Mouse (Mus musculus) brown adipose tissue, adult 24 weeks (tissue): ENCODE measurements around the gene Stpg1. TPM values are rescaled to one million over a fixed set of nuclear protein-coding genes. Genes with fewer than 3 reads are reported as not detected.

Source experiments
- H3K27ac ChIP-seq: fragments of 200-500 bp; replicated peaks from 2 replicates; pipeline ENCODE4 v1.5.1; 2012; ENCODE audit warnings: low read depth, mild to moderate bottlenecking, low read length
- H3K4me1 ChIP-seq: fragments of 200-500 bp; 2 replicates; pipeline ENCODE4 v1.6.1; 2012; ENCODE audit warnings: low read length, mixed read lengths; ENCODE audit not compliant: control insufficient read depth, insufficient read depth, insufficient read length
- H3K4me3 ChIP-seq: fragments of 200-500 bp; 2 replicates; pipeline ENCODE4 v1.5.1; 2012; ENCODE audit warnings: low read depth, mild to moderate bottlenecking, low read length, moderate library complexity; ENCODE audit not compliant: insufficient read depth
- polyA plus RNA-seq: library from polyadenylated mRNA; stranded (reverse); fragments of >200 nt; gene quantifications from 2 replicates; pipeline ENCODE4 v1.2.4, GENCODE M21; 2012; ENCODE audit not compliant: missing spikeins, insufficient read depth, insufficient read length

The Stpg1 gene
- polyA plus RNA-seq, 1 experiment: 0.52 TPM

- no peaks in the 10 kb centered on the region for H3K4me1 ChIP-seq
- H3K27ac ChIP-seq: no peak overlapping the region
- H3K4me3 ChIP-seq: no peak overlapping the region
Measured at GRCm38 (mm10) chr4:135531236-135531635, 36.6 kb downstream of the Stpg1 start.

- no peak overlapping the region for H3K4me3 ChIP-seq
- H3K4me1 ChIP-seq: no peaks in the 10 kb centered on the region
Measured at GRCm38 (mm10) chr4:135531771-135532613, 37.4 kb downstream of the Stpg1 start.

GRCm38 (mm10) chr4:135533001-135533400, 38.4 kb downstream of the Stpg1 start:
- H3K4me3 ChIP-seq: no peak overlapping the region
- H3K4me1 ChIP-seq: no peaks in the 10 kb centered on the region
- no peak overlapping the region for H3K27ac ChIP-seq

More at GRCm38 (mm10) chr4:135531771-135532613, 37.4 kb downstream of the Stpg1 start:
- no peak overlapping the region for H3K27ac ChIP-seq

GRCm38 (mm10) chr4:135535021-135535420, 40.4 kb downstream of the Stpg1 start:
- H3K4me3 ChIP-seq: no peak overlapping the region
- H3K4me1 ChIP-seq: no peaks in the 10 kb centered on the region
- H3K27ac ChIP-seq: no peak overlapping the region

- no peak overlapping the region for H3K27ac ChIP-seq
Measured at GRCm38 (mm10) chr4:135539056-135539455, 44.5 kb downstream of the Stpg1 start.

GRCm38 (mm10) chr4:135540057-135540456, 45.5 kb downstream of the Stpg1 start:
- no peak overlapping the region for H3K27ac ChIP-seq
- H3K4me1 ChIP-seq: no peaks in the 10 kb centered on the region
- H3K4me3 ChIP-seq: no peak overlapping the region

More at GRCm38 (mm10) chr4:135539056-135539455, 44.5 kb downstream of the Stpg1 start:
- Histone ChIP-seq H3K4me3 (no peak overlapping the region), H3K4me1 (no peaks in the 10 kb centered on the region)

GRCm38 (mm10) chr4:135544284-135544683, 49.7 kb downstream of the Stpg1 start:
- Histone ChIP-seq H3K4me1 (peaks cover 11% of the 10 kb centered on the region), H3K4me3 (no peak overlapping the region), H3K27ac (no peak overlapping the region)

- peak overlapping the region; percentile 50 for H3K4me3 ChIP-seq
- H3K27ac ChIP-seq: no peak overlapping the region
- peaks cover 11% of the 10 kb centered on the region for H3K4me1 ChIP-seq
Measured at GRCm38 (mm10) chr4:135545080-135545511, 50.5 kb downstream of the Stpg1 start.

- H3K4me1 ChIP-seq: peaks cover 11% of the 10 kb centered on the region
- H3K4me3 ChIP-seq: no peak overlapping the region
- no peak overlapping the region for H3K27ac ChIP-seq
Measured at GRCm38 (mm10) chr4:135546008-135546407, 51.4 kb downstream of the Stpg1 start.

GRCm38 (mm10) chr4:135546793-135547192, 52.2 kb downstream of the Stpg1 start:
- no peak overlapping the region for H3K27ac ChIP-seq
- peaks cover 11% of the 10 kb centered on the region for H3K4me1 ChIP-seq
- no peak overlapping the region for H3K4me3 ChIP-seq

GRCm38 (mm10) chr4:135547551-135547950, 53.0 kb downstream of the Stpg1 start:
- H3K27ac ChIP-seq: no peak overlapping the region; the same call in 1 of the 2 replicates
- H3K4me1 ChIP-seq: peaks cover 11% of the 10 kb centered on the region
- H3K4me3 ChIP-seq: no peak overlapping the region

- no peak overlapping the region for H3K4me3 ChIP-seq
- peaks cover 11% of the 10 kb centered on the region for H3K4me1 ChIP-seq
- H3K27ac ChIP-seq: no peak overlapping the region; the same call in 1 of the 2 replicates
Measured at GRCm38 (mm10) chr4:135548108-135548507, 53.5 kb downstream of the Stpg1 start.

GRCm38 (mm10) chr4:135548521-135549077, 54.0 kb downstream of the Stpg1 start:
- Histone ChIP-seq H3K4me1 (peaks cover 11% of the 10 kb centered on the region), H3K4me3 (no peak overlapping the region), H3K27ac (0 out of 2 replicates have a peak overlapping the region, but pooled peaks have one; percentile 43)

- no peak overlapping the region for H3K27ac ChIP-seq
- H3K4me1 ChIP-seq: peaks cover 11% of the 10 kb centered on the region
- H3K4me3 ChIP-seq: no peak overlapping the region
Measured at GRCm38 (mm10) chr4:135549323-135549722, 54.7 kb downstream of the Stpg1 start.

GRCm38 (mm10) chr4:135563794-135564193, 69.2 kb downstream of the Stpg1 start:
- H3K4me1 ChIP-seq: no peaks in the 10 kb centered on the region
- H3K4me3 ChIP-seq: no peak overlapping the region
- H3K27ac ChIP-seq: no peak overlapping the region

GRCm38 (mm10) chr4:135565400-135565799, 70.8 kb downstream of the Stpg1 start:
- Histone ChIP-seq H3K4me3 (no peak overlapping the region), H3K27ac (no peak overlapping the region), H3K4me1 (no peaks in the 10 kb centered on the region)
